Mouse (Mus musculus): ENCODE data around the gene Wdr24.

Wdr24 gene

DNA sequence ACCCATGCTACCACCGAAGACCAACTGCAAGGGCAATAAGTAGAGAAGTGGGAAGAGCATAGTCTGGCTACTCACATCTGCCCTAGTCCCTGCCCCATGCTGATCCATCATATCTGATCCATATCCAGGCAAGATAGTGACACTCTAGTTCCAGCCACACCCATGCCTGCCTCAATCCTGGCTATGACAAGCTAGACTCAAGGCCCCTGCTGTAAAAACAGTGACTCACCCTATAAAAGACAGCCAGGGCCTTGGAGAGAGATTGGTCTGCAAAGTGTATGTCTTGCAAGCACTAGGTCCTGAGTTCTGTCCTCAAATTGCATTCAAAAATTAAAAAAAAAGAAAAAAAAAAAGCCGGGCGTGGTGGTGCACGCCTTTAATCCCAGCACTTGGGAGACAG is 16.9 kb upstream of the Wdr24 start:
- in situ Hi-C loops (cut with MboI, MseI), result loop anchor here (5.0 kb wide), 1 partner anchor 334 kb away; no protein-coding TSS in a partner anchor

DNA sequence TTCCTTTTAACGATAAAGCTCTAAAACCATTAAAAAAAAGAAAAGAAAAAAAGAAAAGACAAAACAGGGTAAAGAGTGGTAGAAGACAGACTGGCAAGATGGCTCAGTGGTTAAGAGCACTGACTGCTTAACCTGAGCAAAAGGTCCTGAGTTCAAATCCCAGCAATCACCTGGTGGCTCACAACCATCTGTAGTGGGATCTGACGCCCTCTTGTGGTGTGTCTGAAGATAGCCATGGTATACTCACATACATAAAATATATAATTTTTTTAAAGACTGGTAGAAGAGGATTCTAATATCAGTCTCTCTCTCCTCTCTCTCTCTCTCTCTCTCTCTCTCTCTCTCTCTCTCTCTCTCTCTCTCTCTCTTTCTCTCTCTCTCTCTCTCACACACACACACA is 16.0 kb upstream of the Wdr24 start:
- in situ Hi-C loops (cut with MboI, MseI), result loop anchor here (5.0 kb wide), 1 partner anchor 335 kb away; no protein-coding TSS in a partner anchor

DNA sequence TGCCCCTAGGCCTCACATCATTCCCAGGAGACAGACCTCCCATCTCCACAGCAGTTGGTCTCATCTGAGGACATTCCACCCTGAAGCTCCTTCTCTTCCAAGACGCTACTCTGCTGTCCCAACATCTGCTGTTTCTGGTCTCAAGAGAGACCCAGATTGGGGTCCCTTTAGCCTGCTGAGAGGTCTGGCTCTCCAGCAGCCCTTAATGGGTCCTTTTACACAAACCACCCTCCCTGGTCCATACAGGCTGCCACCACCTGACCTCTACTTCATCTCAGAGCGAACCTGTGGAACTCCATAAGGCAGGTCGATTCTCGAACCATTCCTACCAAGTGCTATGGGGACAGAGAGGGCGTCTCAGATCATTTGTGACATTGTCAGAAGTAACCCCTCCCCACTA is 15.4 kb upstream of the Wdr24 start:
- in situ Hi-C loops (cut with MboI, MseI), result loop anchor here (5.0 kb wide), 1 partner anchor 336 kb away; no protein-coding TSS in a partner anchor

DNA sequence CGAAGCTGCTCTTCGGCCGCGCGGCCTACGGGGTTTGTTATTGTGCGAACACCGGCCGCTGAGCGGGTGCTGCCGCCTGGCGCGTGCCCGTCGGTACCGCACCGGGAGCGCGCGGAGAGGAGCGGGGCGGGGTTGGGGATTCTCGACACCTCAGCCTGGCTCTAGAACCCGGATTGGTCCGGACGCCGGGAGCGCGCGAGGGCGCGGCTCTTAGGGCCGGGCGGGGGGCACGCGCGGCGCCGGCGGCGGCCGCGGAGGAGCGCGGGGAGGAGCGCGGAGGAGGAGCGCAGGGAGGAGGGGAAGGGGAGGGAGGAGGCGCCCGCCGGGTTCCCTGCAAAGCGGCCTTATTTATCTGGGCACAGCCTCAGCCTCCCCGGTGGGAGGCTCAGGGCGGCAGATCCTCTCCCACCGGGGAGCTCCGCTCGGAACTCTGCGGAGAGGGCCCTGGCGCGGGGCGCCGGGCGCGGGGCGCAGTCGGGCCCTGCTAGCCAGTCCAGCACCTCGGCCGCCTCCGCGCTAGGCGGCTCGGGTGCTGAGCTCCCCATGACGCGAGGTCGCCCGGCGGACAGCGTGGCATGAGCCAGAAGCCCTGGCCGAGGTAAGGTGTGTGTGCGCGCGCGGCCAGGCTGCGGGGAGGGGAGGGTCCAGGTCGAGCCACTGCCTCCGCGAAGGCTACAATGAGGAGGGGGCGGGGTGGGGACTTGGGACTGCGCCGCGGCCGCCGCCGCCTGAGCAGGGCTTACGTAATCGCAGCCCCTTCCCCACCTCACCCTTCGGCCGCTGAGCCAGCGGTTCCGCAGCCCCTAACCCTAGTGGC is 14.4 kb upstream of the Wdr24 start, which contains the start of gene Fbxl16:
Gene Fbxl16, plus strand, starts transcription at position 297 of the 817 bp plus-strand sequence.
- in situ Hi-C loops (cut with MboI, MseI), result loop anchor here (5.0 kb wide), 1 partner anchor 337 kb away; no protein-coding TSS in a partner anchor

DNA sequence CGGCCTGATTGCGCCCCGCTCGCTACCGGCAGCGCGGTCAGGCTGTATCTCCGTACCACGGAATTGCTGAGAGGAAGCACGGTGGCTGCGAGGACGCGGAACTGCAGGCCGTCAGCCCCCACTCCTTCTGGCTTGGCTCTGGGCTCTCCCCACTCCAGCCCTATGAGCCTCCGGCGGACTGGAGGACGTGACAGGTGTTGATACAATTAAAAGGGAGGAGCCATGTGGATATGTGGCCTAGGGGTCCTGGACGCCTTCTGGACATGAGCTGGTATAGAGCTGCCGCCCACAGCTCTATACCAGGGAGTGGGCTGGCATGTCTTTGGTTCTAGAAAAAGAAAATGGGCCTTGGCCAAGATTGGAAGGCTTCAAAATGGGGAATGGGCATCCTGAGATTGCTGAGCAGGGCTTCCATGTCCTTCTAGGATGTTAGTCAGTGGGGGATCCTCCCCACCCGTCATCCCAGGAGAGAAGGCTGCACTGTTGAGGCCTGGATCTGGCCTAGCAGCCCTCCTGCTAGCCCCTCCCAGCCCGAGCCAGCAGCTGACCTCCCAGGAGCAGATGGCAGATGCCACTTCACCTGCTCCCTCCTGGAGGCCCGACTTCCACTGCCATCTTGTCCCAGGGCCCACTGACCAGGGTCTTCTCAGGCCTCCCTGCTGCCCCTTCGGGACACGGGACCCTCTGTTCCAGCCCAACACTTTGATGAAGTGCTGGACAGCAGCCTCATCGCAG is 13.7 kb upstream of the Wdr24 start:
- in situ Hi-C loops (cut with MboI, MseI), result loop anchor here (5.0 kb wide), 1 partner anchor 337 kb away; no protein-coding TSS in a partner anchor

DNA sequence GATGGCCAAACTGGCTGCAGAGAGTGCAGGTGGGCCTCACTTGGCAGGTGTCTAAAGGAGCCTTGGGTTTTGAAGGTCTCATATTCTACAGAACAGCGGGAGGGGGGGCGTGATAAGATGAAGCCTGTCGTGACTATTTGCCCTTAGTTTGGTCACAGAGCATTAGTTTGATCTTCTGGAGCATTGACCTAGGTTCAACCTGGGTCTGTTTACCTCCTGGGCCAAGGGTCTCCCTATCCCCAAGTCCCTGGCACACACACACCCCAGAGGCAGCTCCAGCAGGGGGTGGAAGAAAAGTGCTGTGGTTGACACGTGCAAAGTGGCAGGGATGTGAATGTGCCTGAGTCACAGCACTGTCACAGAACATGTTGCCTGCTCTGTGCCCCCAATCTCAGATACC is 12.5 kb upstream of the Wdr24 start:
- in situ Hi-C loops (cut with MboI, MseI), result no loop called here

DNA sequence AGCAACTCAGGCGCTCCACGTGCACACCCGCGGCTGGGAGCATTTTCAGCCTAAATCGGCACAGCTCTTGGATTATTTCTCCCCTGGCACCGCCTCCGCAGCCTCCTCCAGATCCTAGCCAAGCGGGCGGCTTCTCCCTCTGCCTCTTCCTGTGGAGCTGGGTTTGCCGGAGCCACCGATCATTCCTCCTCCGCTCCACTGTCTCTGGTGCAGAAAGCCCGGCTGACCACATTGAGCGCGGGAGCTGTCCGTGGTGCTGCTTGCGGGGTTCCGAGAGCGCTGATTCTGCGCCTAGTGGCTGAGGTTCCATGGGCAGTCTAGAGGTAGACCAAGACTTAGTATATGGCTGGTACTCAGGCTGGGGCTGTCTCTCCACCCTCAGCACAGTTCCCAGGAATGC is 10.0 kb upstream of the Wdr24 start:
- in situ Hi-C loops (cut with MboI, MseI), result no loop called here

DNA sequence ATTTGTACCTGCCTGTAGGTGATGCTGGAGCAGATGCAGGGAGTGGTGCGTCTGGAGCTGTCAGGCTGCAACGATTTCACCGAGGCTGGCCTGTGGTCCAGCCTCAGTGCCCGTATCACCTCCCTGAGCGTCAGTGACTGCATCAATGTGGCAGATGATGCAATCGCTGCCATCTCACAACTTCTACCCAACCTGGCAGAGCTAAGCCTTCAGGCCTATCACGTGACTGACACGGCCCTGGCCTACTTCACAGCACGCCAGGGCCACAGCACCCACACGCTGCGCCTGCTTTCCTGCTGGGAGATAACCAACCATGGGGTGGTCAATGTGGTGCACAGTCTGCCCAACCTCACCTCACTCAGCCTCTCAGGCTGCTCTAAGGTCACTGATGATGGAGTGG is 5.8 kb upstream of the Wdr24 start:
- in situ Hi-C loops (cut with MboI, MseI), result no loop called here

DNA sequence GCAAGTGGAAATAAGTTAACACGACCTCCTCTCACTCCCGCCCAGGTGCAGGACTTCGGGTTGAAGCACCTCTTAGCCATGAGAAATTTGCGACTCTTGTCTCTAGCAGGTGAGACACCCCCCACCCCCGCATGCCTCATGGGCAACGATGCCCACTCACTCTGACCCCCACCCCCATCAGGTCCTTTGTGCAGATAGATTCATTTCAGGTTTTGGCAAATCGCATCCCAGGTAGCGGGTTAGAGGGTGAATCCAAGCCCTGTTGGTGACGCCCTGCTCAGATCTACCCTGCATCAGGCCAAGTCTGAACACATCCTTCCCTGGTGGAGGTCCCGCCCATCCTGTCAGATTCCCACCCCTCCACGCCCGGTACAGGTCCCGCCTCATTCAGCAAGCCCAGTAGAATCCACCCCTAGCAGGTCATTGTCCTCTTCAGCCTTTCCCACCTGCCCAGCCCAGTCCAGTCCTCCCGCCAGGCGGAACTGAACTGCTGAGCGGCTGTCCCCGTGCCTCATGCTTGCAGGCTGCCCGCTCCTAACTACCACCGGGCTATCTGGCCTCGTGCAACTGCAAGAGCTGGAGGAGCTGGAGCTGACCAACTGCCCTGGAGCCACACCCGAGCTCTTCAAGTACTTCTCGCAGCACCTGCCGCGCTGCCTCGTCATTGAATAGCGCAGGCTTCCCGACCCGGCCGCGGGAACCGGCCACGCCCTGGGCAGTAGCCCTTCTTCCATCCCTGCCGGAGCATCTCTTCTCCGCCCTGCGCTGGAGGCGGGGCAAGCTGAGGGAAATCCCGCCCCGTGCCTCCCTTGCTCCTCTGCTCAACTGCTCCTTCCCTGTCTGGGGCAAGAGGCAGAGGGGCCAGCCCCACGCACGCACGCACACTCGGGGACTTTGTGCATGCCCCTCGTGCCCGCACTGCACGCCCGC is 4.3 kb upstream of the Wdr24 start:
- in situ Hi-C loops (cut with MboI, MseI), result no loop called here

DNA sequence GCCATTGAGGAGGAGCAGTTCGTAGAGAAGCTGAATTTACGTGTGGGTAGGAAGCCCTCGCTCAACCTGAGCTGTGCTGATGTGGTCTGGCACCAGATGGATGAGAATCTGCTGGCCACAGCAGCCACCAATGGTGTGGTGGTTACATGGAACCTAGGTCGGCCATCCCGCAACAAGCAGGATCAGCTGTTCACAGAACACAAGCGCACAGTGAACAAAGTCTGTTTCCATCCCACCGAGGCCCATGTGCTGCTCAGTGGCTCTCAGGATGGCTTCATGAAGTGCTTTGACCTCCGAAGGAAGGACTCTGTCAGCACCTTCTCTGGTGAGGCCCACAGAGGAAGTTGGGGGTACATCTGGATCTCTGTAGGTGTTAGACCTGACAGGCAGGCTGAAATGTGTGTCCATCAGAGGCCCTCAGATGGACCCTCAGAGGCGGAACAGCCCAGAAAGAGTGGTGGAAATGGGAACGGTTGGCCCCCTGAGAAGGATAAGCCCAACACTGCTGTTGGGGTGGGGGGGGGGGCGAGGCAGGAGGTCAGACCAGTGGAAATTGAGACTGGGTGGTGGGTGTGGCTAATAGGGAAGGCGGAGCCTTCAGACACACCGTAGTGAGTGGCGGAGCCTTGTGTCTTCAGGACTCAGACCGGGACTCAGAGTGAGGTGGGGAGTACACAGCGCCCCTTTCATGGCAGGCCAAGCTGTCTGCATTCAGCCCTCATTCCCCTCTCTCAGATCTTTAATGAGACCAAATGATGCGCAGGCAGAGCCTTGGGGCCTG is 1.1 kb downstream of the Wdr24 start:
- in situ Hi-C loops (cut with MboI, MseI), result no loop called here

DNA sequence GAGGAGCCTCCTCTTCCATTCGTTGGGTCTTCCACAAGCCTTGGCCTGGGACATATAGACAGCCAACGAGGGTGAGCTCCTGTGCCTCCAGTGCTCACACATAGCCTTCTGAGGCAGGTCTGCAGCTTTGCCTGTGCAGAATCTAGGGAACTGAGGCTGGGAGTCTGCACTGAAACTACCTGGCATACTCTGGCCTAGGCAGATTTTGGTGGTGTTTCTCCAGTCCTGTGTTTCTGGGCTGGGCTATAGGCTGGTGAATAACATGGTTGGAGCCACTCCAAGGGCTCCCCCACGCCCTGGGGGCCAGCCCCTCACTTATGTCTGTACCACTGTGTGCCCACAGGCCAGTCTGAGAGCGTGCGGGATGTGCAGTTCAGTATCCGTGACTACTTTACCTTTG is 1.9 kb downstream of the Wdr24 start:
- in situ Hi-C loops (cut with MboI, MseI), result no loop called here

DNA sequence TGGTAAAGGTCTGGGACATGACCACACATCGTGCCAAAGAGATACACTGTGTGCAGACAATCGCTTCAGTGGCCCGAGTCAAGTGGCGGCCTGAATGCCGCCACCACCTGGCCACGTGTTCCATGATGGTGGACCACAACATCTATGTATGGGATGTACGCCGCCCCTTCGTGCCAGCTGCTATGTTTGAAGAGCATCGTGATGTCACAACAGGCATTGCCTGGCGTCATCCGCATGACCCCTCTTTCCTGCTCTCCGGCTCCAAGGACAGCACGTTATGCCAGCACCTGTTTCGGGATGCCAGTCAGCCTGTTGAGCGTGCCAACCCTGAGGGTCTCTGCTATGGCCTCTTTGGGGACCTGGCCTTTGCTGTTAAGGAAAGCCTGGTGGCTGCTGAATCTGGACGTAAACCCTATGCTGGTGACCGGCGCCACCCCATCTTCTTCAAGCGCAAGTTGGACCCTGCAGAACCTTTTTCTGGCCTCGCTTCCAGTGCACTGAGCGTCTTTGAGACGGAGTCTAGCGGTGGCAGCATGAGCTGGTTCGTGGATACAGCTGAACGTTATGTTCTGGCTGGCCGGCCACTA is 2.6 kb downstream of the Wdr24 start:
- in situ Hi-C loops (cut with MboI, MseI), result no loop called here

DNA sequence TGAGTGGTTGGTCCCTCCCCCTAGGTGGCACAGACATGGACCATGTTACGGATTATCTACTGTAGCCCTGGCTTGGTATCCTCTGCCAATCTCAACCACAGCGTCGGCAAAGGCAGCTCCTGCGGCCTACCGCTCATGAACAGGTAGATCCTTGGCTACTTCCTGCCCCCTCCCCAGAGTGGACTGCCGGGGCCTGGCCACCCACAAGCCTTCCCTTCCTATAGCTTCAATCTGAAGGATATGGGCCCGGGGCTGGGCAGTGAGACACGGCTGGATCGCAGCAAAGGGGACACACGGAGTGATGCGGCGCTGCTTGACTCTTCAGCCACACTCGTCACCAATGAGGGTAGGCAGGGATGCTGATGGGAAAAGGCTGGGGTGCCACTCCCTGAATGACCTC is 3.6 kb downstream of the Wdr24 start:
- in situ Hi-C loops (cut with MboI, MseI), result no loop called here

DNA sequence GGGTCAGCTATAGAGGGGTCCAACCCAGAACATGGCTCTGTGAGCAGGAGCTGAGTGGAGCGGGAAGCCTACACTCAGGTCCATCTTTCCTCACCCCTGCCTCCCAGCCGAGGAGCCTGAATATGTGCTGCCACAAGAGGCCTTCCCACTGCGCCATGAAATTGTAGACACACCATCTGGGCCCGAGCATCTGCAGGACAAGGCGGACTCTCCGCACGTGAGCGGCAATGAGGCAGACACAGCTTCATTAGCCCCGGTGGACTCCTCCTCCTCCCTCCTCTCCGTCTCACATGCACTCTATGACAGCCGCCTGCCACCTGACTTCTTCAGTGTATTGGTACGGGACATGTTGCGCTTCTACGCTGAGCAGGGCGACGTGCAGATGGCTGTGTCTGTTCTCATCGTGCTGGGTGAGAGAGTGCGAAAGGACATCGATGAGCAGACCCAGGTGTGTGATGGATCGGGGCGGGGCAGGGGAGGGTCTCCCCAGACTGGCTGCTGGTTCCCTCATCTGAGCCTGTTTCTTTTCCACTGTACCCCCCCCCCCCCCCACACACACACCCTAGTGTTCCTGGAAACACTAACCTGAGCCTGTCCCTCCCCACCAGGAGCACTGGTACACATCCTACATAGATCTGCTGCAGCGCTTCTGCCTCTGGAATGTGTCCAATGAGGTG is 4.3 kb downstream of the Wdr24 start:
- in situ Hi-C loops (cut with MboI, MseI), result no loop called here

DNA sequence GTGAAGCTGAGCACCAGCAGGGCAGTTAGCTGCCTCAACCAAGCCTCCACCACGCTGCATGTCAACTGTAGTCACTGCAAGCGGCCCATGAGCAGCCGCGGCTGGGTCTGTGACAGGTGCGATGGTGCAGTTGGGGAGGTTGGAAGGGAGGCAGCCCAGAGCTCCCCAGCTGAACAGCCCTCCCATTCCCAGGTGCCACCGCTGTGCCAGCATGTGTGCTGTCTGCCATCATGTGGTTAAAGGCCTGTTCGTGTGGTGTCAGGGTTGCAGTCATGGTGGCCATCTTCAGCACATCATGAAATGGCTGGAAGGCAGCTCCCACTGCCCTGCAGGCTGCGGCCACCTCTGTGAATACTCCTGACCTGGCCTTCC is 4.8 kb downstream of the Wdr24 start:
- in situ Hi-C loops (cut with MboI, MseI), result no loop called here

DNA sequence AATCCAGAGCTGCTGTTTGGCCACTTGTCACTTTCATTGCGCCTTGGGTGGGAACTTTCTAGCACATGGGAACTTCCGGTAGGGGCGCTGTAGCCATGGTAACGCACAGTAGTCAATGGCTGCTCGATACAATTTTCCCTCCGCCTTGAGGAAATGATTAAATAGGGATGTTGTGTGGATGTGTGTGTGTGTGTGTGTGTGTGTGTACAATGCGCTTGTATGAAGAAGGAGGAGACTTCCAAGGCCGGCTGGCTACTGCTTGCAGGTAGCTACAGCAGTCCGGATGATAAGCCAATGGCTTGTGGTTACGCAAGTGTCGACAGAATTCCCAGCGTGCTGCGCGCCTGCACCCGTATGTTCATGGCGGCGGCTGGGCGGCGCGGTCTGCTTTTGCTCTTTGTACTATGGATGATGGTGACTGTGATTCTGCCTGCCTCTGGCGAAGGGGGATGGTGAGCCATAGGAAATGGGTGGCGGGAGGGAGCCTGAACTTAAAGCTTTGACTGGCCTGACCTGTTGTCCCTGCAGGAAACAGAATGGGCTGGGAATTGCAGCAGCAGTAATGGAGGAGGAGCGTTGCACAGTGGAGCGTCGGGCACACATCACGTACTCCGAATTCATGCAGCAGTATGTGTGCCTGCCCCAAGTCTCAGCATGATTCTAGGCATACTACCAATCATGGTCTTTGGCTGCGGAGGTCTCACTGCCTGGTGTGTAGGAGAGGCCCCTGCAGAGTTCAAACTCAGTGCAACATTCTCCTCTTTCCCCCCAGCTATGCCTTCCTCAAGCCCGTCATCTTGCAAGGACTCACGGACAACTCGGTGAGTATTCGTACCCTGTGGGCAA is 5.5 kb downstream of the Wdr24 start, which contains the start of gene Jmjd8:
Gene Jmjd8, plus strand, starts transcription at position 156 of the 846 bp plus-strand sequence.
- in situ Hi-C loops (cut with MboI, MseI), result no loop called here

DNA sequence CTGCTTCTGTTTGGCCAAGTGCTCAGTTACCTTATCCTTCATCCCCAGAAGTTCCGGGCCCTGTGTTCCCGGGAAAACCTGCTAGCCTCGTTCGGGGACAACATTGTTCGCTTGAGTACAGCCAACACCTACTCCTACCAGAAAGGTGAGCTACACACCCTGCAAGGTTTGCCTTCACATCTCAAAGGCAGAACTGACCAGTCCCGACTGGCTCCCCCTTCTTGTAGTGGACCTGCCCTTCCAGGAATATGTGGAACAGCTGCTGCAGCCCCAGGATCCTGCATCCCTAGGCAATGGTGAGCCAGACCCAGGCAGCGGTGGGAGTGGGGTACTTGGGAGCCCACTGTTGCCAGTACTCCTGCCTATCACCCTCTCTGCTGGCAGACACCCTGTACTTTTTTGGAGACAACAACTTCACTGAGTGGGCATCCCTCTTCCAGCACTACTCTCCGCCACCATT is 6.2 kb downstream of the Wdr24 start:
- in situ Hi-C loops (cut with MboI, MseI), result no loop called here

DNA sequence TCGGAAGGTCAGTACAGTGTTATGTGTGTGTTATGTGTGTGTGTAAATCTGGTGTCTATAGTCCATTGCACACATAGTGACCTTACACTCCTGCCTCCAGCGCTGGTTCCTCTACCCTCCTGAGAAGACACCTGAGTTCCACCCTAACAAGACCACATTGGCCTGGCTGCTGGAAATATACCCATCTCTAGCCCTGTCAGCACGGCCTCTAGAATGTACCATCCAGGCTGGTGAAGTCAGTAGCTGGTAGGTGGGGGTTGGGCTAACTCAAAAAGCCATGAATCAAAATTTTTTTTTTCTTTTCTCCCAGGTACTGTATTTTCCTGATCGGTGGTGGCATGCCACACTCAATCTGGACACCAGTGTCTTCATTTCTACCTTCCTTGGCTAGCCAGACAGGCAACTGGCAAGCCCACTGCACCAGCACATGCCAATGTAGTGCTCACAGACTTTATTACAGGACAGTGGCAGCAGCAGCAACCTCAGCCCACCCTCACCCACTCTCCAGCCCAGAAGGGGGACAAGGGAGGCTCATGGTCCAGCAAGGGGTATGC is 6.8 kb downstream of the Wdr24 start:
- in situ Hi-C loops (cut with MboI, MseI), result no loop called here

Measured in regulatory T cell (primary cell).